Mouse (Mus musculus) heart, embryonic 10.5 days (tissue): ENCODE data around the gene Ube3c. TPM values are rescaled to one million over a fixed set of nuclear protein-coding genes. Genes with fewer than 3 reads are reported as not detected.

Source experiments
- DNase-seq: peaks from one replicate; pipeline ENCODE4 v3.0.0-alpha.2; 2017; ENCODE audit warnings: low spot score
- H3K27ac ChIP-seq: fragments of 300-500 bp; sonication (generic); 2 replicates; pipeline ENCODE4 v1.5.1; 2016; ENCODE audit warnings: mild to moderate bottlenecking
- H3K27me3 ChIP-seq: fragments of 300-500 bp; sonication (generic); 2 replicates; pipeline ENCODE4 v1.6.1; 2016; ENCODE audit warnings: mild to moderate bottlenecking; ENCODE audit not compliant: poor library complexity, insufficient read depth, severe bottlenecking
- H3K36me3 ChIP-seq: fragments of 300-500 bp; sonication (generic); 2 replicates; pipeline ENCODE4 v1.6.1; 2016; ENCODE audit warnings: mild to moderate bottlenecking, moderate library complexity
- H3K4me1 ChIP-seq: fragments of 300-500 bp; sonication (generic); 2 replicates; pipeline ENCODE4 v1.6.1; 2016; ENCODE audit warnings: mild to moderate bottlenecking
- H3K4me3 ChIP-seq: fragments of 300-500 bp; sonication (generic); 2 replicates; pipeline ENCODE4 v1.5.1; 2016; ENCODE audit warnings: mild to moderate bottlenecking, moderate library complexity
- H3K9me3 ChIP-seq: fragments of 300-500 bp; sonication (generic); 2 replicates; pipeline ENCODE4 v1.6.1; 2016; ENCODE audit warnings: mild to moderate bottlenecking, moderate library complexity
- WGBS: fragments of 180-500 bp; shearing (Covaris S2); methylation state at CpG from one replicate; pipeline ENCODE4 v1.1.7; 2016; 5-methylcytosine and 5-hydroxymethylcytosine counted together
- polyA plus RNA-seq: library from polyadenylated mRNA; unstranded; fragments of >200 nt; fragmentation: Nextera tagmentation; extraction: Ambion mirVana; gene quantifications from 2 replicates; pipeline ENCODE4 v1.2.1, GENCODE M21; 2016

Gene Ube3c
- polyA plus RNA-seq, 1 experiment from 2014 or later = 22.8 TPM

- WGBS = 49% methylated on average over 7 of the region's 7 CpGs
- Histone ChIP-seq H3K27me3 (no peaks in the 10 kb centered on the region), H3K27ac (no peak overlapping the region), H3K9me3 (no peaks in the 10 kb centered on the region), H3K4me3 (no peak overlapping the region), H3K4me1 (no peaks in the 10 kb centered on the region), H3K36me3 (no peaks in the 10 kb centered on the region)
- DNase-seq = no peak
These were observed 119.3 kb downstream of the Ube3c start for GRCm38 (mm10) chr5:29688352-29688751.

DNA sequence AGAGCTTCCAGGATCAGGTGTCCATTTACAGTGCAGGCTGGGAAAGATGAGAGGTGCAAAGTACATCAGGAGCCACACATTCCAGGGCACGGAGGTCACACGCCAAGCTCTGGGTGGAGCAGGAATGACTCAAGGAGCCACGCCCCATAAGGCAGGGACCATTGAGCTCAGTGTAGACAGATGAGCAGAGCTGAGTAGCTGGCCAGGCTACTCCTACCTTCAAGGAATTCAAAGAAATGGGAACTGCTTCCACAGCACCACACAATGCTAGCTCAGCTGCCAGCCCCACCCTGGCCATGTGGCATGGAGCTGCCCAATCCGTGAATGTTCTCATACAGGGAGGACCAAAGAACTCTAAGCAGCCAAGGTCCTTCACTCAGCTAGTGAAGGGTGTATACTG, 129.5 kb downstream of the Ube3c start:
- Histone ChIP-seq H3K27me3 (no peaks in the 10 kb centered on the region), H3K9me3 (no peaks in the 10 kb centered on the region), H3K27ac (no peak overlapping the region), H3K36me3 (no peaks in the 10 kb centered on the region), H3K4me1 (no peaks in the 10 kb centered on the region), H3K4me3 (no peak overlapping the region)
- no peak for DNase-seq
- WGBS = 76% methylated on average over 4 of the region's 4 CpGs

GRCm38 (mm10) chr5:29699520-29700202, 130.6 kb downstream of the Ube3c start:
- Histone ChIP-seq H3K27me3 (no peaks in the 10 kb centered on the region), H3K27ac (no peak overlapping the region), H3K36me3 (no peaks in the 10 kb centered on the region), H3K4me3 (no peak overlapping the region), H3K9me3 (no peaks in the 10 kb centered on the region), H3K4me1 (no peaks in the 10 kb centered on the region)
- no peak for DNase-seq
- WGBS = 76% methylated on average over 2 of the region's 2 CpGs

GRCm38 (mm10) chr5:29707241-29707640, 138.2 kb downstream of the Ube3c start:
- no peaks in the 10 kb centered on the region for H3K36me3 ChIP-seq
- H3K4me3 ChIP-seq = no peak overlapping the region
- 75% methylated on average over 4 of the region's 4 CpGs for WGBS
- H3K4me1 ChIP-seq = peaks cover 3% of the 10 kb centered on the region; the same call in 1 of the 2 replicates
- H3K9me3 ChIP-seq = no peaks in the 10 kb centered on the region
- H3K27me3 ChIP-seq = no peaks in the 10 kb centered on the region
- no peak for DNase-seq
- H3K27ac ChIP-seq = no peak overlapping the region

DNA sequence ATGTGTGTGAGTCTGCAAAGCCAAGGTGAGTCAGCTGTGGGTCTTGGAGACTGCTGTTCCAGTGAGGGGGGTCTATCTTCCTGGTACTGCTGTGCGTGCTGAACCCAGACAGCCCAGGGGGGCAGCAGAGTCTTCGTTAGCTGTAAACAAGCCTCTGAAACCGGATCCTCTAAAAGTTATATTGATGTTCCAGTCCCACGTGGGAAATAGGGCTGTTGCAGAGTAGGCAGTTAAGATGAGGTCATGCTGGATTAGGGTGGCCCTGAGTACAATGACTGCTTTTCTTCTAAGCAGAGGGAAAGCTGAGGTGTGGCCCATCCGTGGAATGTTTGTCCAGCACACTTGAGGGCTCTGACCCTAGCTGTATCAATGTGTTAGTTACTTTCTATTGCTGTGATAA, 139.2 kb downstream of the Ube3c start:
- Histone ChIP-seq H3K27ac (no peak overlapping the region), H3K9me3 (no peaks in the 10 kb centered on the region), H3K4me1 (peaks cover 3% of the 10 kb centered on the region; the same call in 1 of the 2 replicates), H3K27me3 (no peaks in the 10 kb centered on the region), H3K36me3 (no peaks in the 10 kb centered on the region), H3K4me3 (no peak overlapping the region)
- WGBS = 40% methylated on average over 5 of the region's 5 CpGs
- DNase-seq = no peak

- Histone ChIP-seq H3K9me3 (no peaks in the 10 kb centered on the region), H3K36me3 (no peaks in the 10 kb centered on the region), H3K4me1 (peaks cover 3% of the 10 kb centered on the region; the same call in 1 of the 2 replicates), H3K27ac (no peak overlapping the region), H3K27me3 (no peaks in the 10 kb centered on the region), H3K4me3 (no peak overlapping the region)
- no peak for DNase-seq
These were observed 142.6 kb downstream of the Ube3c start for GRCm38 (mm10) chr5:29711631-29712030.

DNA sequence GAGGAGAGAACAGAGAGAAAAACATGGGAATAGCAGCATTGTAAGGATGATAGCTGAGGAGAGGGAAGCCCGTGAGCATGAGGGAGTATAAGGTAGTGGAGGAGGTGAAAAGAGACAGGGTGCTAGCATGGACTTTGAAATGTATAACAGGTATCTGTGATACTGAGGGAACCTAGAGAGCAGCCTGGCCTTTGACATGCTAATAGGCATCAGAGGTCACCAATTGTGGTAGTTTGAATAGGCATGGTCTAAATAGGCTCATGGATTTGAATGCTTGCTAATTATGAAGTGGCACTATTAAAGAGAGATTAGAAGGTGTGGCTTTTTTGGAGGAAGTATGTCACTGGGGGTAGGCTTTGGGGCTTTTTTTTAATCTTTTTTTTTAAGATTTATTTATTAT, 143.9 kb downstream of the Ube3c start:
- Histone ChIP-seq H3K27me3 (no peaks in the 10 kb centered on the region), H3K9me3 (no peaks in the 10 kb centered on the region), H3K4me3 (no peak overlapping the region), H3K27ac (no peak overlapping the region), H3K36me3 (no peaks in the 10 kb centered on the region), H3K4me1 (peaks cover 3% of the 10 kb centered on the region; the same call in 1 of the 2 replicates)
- no peak for DNase-seq
- WGBS = 54% methylated on average over 1 of the region's 1 CpGs

- H3K4me1 ChIP-seq = no peaks in the 10 kb centered on the region
- H3K9me3 ChIP-seq = no peaks in the 10 kb centered on the region
- DNase-seq = no peak
- H3K36me3 ChIP-seq = no peaks in the 10 kb centered on the region
- WGBS = 24% methylated on average over 1 of the region's 1 CpGs
- H3K4me3 ChIP-seq = no peak overlapping the region
- H3K27ac ChIP-seq = no peak overlapping the region
- H3K27me3 ChIP-seq = no peaks in the 10 kb centered on the region
These were observed 152.1 kb downstream of the Ube3c start for GRCm38 (mm10) chr5:29721159-29721558.

- H3K27me3 ChIP-seq = no peaks in the 10 kb centered on the region
- no peak overlapping the region for H3K27ac ChIP-seq
- no peaks in the 10 kb centered on the region for H3K4me1 ChIP-seq
- 87% methylated on average over 2 of the region's 2 CpGs for WGBS
- H3K9me3 ChIP-seq = no peaks in the 10 kb centered on the region
- H3K36me3 ChIP-seq = no peaks in the 10 kb centered on the region
- H3K4me3 ChIP-seq = no peak overlapping the region
- no peak for DNase-seq
These were observed 156.3 kb downstream of the Ube3c start for GRCm38 (mm10) chr5:29725369-29725768.

Other genes with a start within 250 kb of the Ube3c start
- gene Lmbr1, start 190.9 kb upstream of the Ube3c start, polyA plus RNA-seq = 8.2 and 12.4 TPM in 2 replicates
- gene Nom1, start 134.6 kb upstream of the Ube3c start, polyA plus RNA-seq = 25.3 and 29.5 TPM in 2 replicates
- 0.06 TPM in 1 of 2 replicates, not detected in the other for gene Mnx1, start 90.8 kb upstream of the Ube3c start, polyA plus RNA-seq
- 110 and 129 TPM in 2 replicates for gene Dnajb6, start 166.4 kb downstream of the Ube3c start, polyA plus RNA-seq
- not detected in 2 replicates for gene Gm5129, start 166.7 kb downstream of the Ube3c start, polyA plus RNA-seq